Mouse (Mus musculus): ENCODE results near the gene Trim44. TPM values are rescaled to one million over a fixed set of nuclear protein-coding genes. Genes with fewer than 3 reads are reported as not detected.

Trim44 gene
- polyA plus RNA-seq, 1 experiment: 37.7 TPM

DNA sequence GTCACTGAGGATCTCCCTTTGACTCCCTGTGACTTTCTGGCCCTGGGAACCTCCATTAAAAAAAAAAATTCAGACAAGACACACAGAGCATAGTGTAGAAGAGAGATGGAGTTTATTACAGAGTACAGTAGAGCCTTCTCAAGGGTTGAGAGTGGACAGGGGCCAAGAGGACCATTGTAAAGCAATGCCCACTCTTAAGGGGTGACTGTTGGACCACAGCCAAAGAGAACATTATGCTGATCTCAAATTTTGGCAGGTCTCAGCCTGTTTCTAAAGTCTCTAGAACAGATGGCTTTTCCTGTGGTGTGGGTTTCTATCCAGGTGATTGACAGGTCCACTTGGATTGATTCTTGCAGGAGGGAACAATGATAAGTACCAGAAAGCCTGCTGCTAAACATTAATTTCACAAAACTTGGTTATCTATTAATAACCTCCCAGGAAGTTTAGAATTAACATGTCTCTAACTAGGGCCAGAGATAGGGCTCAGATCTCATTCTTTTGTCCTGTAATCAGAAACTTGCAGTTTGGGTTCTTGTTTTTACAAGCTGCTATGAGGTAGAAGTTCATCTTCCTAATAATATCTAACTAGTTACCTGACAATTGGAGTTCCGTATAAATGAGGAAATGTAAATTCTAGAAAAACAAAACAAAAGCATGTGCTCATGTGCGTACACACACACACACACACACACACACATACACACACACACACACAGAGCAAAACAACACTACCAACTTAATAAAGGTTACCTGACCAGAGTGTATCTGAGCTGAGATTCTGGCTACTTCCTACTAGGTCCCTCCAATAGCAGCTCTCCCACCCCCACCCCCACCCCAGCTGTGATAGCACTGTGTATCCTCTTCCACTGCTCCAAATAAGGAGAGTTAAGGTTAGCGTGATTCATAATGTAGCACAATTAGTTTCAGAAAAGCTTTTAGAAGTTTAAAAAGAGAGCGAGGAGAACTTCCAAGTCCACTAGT is 1.0 kb downstream of the Trim44 start:
- DNase-seq (ENCODE audit: low read depth): no peak

DNA sequence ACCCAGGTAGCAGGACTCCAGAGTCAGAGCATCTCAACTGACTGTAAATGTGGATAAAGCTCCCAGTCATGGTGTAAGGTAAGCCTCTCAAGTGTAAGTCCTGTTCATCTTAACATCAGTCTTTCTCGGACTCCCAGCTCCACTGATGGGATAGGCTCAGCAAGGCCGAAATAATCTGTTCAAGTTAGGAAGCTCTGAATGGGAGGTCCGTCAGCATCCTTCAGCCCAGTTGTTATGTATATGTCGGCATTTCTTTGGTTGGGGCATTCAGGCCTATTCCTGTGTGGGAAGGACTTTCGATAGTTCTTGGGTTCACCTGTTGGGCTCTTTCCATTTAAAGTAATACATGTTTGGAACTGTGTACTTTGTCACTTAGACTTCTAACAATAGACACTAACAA is 3.6 kb downstream of the Trim44 start:
- no peak for DNase-seq (ENCODE audit: low read depth)

DNA sequence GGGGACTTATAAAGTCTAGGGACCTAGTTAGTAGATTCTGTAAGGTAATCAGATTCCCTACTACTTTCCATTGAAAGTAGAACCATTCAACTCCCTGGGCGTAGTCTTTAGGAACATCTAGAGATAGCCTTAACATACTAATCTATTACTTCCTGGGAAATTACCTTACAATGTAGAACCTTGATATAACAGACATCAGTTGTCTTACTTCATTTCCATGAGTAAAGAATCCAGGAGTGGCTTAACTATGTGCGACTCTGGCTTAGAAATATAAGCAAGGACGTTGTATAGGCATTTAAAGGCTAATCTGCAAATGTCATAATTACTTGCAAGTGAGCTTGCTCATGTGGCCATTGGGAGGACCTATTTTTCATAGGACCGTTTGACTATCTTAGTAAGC is 4.3 kb downstream of the Trim44 start:
- no peak for DNase-seq (ENCODE audit: low read depth)

- no peak for DNase-seq (ENCODE audit: low read depth)
These were observed 6.3 kb downstream of the Trim44 start for GRCm38 (mm10) chr2:102401352-102401692.

DNA sequence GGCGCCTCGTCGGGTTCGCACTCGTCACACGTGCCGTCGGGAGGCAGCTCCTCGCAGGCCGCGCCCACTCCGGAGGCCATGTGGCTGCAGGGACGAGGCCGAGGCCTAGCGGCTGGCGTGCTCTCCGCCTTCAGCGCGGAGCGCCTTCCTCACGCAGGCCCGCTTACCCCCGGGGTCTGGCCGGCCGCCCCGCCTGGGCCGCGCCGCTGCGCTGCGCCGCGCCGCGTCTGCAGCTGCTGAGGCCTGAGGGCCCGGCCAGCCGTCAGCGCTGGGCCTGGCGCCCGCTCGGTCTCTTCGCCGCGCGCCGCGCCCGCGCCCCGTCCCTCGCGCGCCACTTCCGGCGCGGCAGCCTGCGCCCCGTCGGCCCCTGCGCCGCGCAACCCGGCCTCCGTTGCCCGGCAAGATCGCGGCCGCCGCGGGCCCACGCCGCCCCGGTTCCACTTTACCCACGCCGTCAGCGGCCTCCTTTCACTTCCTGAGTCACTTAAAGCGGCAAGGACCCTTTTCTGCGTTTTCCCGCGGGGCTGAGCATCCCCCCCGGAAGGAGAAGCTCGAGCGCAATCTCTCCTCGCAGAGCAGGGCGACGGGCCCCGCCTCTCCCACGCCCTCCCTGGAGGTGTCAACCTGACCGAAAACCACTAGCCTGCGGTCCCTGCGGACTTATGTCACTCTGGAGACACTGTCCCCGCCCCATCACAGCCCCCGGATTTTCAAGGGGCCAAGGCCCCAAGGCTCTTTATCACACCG is 6.8 kb downstream of the Trim44 start:
- DNase-seq (ENCODE audit: low read depth): no peak

DNA sequence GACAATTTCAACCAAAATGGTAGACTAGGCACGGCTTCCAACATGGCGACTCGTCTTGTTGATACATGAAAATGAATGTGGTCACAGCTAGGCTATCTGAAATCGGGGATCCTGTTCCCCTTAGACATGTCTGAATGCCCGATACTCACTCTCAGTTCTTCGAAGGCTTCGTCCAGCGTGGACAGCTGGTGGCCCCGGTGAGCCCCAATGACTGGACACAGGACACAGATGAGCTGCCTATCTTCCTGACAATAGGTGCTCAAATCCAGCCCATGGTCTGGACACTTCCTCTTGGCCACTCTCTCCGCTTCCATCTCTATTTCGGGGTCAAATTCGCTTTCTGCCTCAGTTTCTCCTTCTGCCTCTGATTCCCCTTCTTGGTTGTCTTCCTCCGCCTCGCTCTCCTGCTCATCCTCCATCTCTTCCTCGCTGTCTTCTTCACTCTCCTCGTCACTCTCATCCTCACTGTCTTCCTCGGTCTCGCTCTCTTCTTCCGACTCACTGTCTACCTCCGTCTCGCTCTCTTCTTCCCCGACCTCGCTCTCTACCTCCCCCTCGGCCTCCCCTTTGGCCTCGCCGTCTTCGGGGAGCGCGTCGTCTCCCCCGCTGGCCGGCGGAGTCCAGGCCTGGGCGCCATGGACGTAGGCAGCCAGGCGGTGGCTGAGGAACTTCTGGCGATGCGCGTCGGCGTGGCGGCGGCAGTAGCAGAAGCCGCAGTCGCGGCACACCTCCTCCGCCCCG is 7.6 kb downstream of the Trim44 start:
- no peak for DNase-seq (ENCODE audit: low read depth)

GRCm38 (mm10) chr2:102396493-102396892 is 11.1 kb downstream of the Trim44 start:
- no peak for DNase-seq (ENCODE audit: low read depth)

GRCm38 (mm10) chr2:102393457-102393856 is 14.2 kb downstream of the Trim44 start:
- DNase-seq (ENCODE audit: low read depth): no peak

- no peak for DNase-seq (ENCODE audit: low read depth)
These were observed 22.2 kb downstream of the Trim44 start for GRCm38 (mm10) chr2:102385328-102385902.

DNA sequence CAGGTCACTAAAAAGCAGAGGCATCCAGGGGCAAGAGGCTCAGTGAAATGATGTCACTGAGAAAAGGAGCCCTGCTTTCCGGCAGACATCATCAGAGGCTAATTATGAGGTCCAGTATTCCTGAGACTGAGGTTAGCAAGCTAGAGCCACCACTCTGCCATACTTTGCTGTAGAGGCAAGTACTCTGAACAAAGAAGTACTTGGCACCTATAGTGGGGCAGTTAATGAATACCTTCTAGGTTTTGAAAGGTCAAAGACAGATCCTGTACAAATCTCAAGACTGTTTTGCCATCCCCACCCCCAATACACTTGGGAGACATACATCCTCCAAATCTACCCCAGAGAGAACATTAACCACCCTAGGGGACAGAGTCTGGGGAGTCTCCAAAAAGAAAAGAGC is 23.1 kb downstream of the Trim44 start:
- DNase-seq (ENCODE audit: low read depth): no peak

- no peak for DNase-seq (ENCODE audit: low read depth)
These were observed 23.6 kb downstream of the Trim44 start for GRCm38 (mm10) chr2:102384057-102384456.

DNA sequence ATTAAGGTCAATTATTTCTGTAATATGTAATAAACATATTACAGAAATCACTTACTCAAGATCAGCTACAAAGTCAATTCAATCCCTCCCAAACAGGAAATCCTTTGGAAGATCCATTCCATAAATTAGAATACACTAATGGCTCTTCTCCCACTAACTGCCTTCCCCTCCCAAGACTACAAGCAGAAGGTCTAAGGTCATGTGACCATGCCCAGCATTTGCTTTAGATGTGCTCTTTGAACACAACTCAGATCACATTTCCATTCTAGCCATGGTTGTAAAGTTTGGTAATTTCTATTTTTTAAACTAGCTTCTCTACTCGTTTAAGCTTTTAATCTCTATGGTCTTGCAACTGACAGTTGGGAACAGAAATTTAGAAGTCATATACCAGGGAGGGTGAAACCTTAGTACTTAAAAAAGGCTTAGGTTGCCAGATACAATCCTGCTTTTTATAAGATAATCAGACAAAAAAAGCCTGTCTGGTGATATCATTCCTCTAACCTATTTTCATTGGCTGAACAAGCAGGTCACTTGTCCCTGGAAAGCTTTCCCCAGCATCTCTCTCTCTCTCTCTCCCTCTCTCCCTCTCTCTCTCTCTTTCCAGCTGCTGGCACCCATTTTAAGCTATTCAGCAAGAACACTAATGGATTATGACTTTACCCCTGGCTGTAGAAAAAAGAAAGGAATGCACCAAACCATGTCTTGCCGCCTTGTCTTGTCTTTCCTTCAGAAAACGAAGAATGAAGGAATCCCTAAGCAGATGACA is 24.4 kb downstream of the Trim44 start:
- no peak for DNase-seq (ENCODE audit: low read depth)

DNA sequence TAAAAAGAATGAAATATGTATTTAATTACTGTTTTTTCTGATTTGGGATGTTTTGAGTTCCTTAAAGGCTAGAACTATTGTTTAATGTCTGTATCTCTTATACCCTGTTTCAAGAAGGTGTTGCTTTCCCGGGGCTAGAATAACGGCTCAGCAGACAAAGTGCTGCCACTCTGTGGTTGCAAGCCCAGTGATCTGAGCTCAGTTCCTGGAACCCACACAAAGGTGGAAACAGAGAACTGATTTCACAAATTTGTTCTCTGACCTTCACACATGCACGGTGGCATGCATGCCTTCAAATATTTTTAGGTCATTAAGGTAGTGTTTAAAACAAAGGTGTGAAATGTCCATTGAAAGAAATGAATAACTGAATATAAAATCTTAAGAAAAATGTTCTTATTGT is 25.1 kb downstream of the Trim44 start:
- DNase-seq (ENCODE audit: low read depth): no peak

DNA sequence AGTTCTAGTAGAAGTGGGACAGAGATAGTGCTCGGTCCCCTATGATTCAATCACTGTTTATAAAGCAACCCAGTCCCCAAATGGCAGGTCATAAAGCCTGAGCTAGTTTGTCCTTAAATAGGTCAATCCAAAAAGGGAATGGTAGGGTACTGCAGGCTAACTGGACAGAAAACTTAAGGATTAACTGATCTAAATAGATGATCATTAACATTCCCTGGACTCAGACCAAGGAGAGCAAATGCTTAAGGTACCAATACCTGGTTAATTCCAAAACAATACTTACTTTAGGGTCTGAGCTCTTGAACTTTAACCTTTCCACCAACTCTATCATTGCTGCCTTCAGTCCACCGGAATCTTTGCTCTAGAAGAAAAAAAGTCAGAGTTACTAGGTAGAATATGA is 27.0 kb downstream of the Trim44 start:
- no peak for DNase-seq (ENCODE audit: low read depth)

GRCm38 (mm10) chr2:102378928-102379327 is 28.7 kb downstream of the Trim44 start:
- no peak for DNase-seq (ENCODE audit: low read depth)

- DNase-seq (ENCODE audit: low read depth): no peak
These were observed 29.2 kb downstream of the Trim44 start for GRCm38 (mm10) chr2:102378381-102378780.

DNA sequence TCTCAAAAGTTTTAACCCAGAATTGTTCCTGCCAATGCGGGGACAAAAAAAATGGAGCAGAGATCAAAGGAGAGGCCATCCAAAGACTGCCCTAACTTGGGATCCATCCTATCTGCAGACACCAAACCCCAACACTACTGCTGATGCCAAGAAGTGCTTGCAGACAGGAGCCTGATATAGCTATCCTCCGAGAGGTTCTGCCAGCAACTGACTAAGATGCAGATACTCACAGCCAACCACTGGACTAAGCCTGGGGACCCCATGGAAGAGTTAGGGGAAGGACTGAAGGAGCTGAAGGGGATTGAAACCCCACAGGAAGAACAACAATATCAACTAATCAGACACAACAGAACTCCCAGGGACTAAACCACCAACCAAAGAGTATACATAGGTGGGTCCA is 30.3 kb downstream of the Trim44 start:
- no peak for DNase-seq (ENCODE audit: low read depth)

DNA sequence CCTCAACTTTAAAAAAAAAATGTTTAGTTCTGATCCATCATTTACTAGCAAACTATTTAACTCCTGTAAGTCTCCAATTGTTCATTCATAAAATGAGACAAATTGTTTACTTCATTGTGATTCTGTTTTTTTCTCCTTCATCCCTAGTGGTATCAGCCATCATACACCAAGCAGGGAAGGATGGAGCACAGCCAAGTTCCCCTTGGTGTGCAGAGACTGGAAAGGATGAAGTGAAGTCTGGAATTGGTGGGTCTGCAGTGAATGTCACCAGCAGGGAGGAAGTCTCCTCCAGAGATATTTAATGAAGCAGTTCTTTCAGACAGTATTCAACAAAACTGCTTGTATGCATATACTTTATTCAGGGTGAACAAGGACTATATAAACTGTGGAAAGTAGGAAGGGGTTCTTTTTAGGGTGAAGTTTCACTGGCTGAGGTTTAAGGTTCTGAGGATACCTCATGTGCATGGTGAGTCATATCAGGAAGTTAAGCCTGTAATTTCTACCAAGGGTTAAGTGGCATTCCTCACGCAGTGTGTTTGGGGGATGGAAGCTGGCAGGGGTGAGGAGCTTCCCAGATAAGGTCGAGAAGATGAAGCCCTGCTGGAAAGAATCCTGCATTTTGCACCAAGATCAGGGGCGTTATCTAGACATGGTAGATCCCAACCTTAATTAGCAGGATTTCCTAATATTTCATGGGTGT is 34.1 kb downstream of the Trim44 start:
- no peak for DNase-seq (ENCODE audit: low read depth)

- no peak for DNase-seq (ENCODE audit: low read depth)
These were observed 34.9 kb downstream of the Trim44 start for GRCm38 (mm10) chr2:102372690-102373089.

GRCm38 (mm10) chr2:102371332-102371731 is 36.3 kb downstream of the Trim44 start:
- DNase-seq (ENCODE audit: low read depth): no peak
